Mouse (Mus musculus) brain, embryonic 18.5 days (tissue): Measurements from ENCODE around the gene Acot7.

ENCODE experiments used
- DNase-seq: peaks from one replicate; pipeline ENCODE4 v3.0.0-alpha.2; 2012; ENCODE audit warnings: low read depth, low spot score

Acot7 gene

DNA sequence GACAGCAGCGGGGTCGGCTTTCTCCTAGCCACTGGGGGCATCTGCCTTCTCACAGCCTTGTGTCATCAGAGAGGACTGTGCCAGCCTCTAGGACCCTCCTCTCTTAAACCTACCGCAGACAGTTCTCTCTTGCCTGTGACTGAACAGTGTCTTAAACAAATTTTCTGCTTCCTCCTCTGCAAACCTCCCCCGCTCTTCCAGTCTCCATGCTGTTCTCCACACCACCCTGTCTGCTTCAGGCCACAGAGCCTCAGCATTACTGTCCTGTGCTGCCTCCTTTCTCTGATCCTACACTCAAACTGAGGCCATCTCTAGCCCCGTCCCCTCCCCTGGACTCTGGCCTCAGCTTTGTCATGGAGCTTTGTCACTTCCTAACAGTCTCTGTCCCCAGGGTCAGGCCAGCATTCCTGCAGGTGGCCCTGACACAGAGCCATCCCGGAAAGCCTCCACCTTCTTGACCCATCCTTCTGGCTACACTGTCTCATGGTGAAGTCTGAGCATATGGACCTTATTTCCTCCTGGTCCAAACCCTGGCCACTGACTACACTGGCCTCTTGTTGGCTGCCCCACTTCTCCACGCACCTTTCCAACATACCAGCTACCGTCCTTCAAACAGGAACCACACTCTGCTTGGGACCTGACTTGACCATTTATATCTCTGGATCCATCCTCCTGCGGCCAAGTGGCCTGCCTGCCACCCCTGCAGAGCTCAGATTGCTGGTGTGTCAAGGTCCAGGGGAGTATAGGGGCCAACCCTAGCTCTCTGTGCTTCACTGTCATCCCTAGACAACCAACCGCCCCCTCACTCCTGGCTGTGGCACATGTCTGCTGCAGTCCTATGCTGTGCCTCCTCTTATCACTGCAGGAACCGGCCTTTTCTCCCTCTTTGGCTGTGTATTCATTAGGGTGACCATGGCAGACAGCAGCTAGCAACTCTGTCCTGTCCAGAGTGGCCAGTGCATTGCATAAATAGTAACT, 66.9 kb downstream of the Acot7 start:
- no peak for DNase-seq

GRCm38 (mm10) chr4:152246011-152246410, 68.1 kb downstream of the Acot7 start:
- DNase-seq = no peak

DNA sequence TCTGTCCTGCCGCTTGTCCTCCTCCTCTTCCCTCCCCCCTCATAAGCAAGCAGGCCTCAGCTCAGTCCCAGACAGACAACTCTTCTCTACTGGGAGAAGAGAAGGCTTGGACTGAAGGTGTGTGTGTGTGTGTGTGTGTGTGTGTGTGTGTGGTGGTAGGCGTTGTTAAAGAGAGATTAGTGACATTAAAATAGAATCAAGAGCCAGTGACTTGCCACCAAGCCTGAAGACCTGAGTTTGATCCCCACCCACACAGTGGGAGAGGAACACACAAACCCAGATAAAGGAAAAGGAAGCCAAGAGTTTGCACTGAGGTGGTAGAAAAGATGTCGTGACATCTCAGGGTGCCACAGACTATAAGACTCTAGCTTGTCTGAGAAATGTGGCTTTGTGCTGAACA, 69.3 kb downstream of the Acot7 start:
- DNase-seq = no peak

DNA sequence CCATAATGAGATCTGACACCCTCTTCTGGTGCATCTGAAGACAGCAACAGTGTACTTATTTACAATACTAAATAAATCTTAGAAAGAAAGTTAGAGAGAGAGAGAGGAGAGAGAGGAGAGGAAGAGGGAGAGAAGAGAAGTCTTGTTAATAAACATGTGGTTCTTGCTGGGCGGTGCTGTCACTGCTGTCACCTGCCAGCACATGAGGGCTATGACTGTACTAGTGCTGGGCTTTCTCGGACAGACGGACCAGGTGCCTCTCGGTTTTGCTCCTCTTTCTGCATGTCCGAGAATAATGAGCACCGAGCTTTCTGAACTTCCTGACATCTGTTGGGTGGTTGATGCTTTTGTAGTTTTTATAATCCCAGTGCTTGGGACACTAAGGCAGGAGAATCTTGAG, 72.7 kb downstream of the Acot7 start:
- DNase-seq = no peak

GRCm38 (mm10) chr4:152253183-152253759, 75.3 kb downstream of the Acot7 start:
- no peak for DNase-seq

GRCm38 (mm10) chr4:152257070-152257469, 79.1 kb downstream of the Acot7 start:
- no peak for DNase-seq

- DNase-seq = no peak
These were observed 82.5 kb downstream of the Acot7 start for GRCm38 (mm10) chr4:152260451-152260850.

DNA sequence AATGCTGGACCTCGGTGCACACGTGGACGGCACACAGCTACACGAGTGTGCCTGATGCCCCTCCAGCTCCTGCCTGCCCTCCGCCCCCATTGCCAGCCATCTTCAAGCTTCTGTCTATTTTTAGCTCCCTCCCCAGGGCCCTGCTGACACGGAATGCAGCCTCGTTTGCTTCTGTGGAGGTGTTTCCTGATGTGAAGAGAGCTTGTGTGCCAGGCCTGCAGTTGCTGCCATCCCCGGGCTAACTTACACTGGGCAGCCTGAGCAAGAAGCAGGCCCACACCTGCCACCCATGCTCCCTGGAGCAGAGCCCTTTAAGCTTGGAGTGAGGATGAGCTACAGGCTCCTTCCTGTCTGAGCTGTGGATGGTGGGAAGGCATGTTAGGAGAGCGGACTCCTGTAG, 84.3 kb downstream of the Acot7 start:
- no peak for DNase-seq

DNA sequence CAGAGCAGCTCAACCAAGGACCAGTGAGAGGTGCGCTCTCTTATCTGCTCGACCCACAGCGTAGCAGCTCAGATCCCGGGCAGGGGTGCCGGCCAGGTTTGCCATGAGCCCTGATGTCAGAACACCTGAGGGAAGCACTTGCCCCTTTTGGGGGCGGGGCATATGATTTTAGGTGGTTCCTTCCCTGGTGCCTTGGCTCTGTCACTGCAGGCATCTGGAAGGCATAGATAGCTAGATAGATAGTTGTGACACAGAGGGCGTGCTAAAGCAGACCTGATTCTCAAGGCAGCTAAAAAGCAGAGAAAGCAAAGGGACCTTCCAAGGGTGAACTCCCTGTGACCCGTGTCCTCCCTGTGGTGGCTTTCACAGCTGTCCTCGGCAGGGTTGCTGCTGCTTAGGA, 85.2 kb downstream of the Acot7 start:
- no peak for DNase-seq

DNA sequence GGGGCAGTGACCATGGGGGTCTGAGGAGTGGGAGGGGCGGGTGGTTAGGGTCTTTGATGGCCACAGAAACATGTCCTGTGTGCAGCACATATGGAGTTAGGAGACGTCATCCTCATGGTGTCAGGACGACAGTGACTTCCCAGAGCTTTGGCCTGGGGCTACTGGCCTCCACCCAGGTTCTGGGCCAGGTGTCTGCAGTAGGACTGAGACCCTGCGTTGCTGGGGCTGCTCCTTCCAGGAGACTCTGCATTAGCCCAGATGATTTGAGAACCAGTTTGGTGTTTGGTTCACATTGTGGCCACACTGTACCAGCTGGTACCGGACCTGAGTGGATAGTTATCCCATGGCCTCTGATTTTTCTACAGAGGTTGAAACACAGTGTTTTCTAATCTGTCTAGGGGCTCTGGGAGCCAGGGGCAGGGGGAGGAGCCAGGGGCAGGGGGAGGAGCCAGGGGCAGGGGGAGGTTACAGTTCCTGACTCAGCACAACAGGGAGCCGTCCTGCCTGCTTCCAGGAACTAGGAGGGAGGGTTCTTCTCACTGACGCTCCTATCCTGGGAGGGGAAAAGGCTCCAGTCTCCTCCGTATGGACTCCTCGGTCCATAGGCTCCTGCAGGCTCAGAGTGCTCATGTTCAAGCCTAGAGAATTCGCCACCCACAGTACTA, 85.7 kb downstream of the Acot7 start:
- no peak for DNase-seq

DNA sequence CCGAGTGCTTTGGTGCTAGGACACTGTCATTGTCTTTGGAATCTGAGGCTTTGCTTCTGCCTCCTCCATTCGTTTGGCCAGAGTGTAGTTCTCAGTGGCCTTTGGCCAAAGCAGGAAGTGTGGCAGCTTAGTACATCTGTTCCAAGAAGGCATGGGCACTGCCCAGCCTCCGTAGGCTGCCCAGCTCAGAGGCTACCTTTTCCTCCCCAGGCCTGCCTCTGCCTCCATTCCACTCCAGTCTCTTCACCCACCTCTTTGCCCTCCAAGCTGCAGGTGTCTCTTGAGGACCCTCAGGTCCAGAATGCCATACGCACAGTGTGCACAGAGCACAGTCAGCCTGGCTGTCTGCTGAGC, 86.2 kb downstream of the Acot7 start:
- no peak for DNase-seq

DNA sequence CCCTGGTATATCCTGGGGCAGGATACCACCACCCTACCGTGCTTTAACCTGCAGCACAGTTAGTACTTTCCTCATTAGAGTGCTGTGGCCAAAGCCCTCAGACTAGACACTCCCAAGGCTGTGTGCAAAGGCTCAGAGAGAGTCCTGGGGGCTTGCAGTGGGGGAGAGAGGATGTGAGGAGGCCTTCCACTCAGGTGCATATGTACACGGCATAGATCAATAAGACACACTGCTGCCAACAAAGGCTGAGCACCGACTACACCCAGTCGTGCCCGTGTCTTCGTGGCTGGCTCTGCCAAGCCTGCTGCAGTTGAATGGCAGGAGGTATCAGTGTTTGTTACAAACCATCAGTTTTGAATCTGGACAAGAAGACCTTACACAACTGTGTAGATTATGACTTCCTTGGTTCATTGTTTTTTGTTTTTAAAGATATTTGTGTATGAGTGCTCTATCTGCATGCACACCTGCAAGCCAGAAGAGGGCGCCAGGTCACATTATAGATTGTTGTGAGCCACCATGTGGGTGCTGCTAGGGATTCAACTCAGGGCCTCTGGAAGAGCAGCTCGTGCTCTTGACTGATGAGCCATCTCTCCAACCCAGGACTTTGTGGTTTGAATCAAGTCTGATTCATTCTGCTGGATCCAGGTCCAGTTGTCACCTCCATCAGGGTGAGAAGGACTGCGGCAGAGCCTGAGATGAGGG, 87.1 kb downstream of the Acot7 start:
- DNase-seq = no peak

DNA sequence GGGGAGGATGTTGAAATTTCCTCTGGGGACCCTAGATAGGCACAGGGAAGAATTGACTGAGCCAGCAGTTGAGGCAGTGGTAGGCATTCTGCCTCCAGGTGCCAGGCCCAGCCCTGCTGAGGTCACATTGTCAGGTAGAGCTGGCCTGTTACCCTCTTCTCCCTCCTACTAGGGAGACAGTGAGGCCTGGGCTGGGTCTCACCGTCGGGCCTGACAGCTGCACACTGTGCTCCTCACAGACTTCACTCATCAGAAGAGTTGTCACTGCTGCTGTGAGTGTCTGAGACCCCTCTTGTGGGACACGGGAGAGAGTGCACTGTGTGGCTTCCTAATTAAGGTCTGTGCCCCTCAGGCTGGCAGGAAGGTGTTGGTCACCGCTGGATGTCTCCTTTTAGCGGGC, 87.9 kb downstream of the Acot7 start:
- no peak for DNase-seq

GRCm38 (mm10) chr4:152266236-152266895, 88.4 kb downstream of the Acot7 start:
- DNase-seq = no peak

- no peak for DNase-seq
These were observed 89.9 kb downstream of the Acot7 start for GRCm38 (mm10) chr4:152267748-152268369.

- DNase-seq = no peak
These were observed 92.0 kb downstream of the Acot7 start for GRCm38 (mm10) chr4:152269967-152270366.

DNA sequence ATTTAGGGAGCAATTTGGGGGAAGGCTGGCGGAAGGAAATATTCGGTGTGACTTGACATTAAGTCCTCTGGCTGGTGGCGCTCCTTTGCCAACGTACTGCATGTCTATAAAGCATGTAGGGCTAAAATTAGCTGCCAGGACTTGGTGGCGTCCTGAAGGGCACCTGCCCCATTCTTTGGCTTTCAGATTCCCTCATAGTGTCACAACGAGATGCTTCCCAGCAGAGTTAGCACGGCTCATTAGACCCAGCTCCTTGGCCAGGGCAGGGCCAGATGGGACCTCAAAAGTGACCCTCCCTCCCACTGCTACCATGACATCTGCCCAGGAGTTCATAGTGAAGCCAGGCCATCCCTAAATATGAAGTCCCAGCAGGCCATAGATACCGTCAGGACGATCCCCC, 92.7 kb downstream of the Acot7 start:
- no peak for DNase-seq

GRCm38 (mm10) chr4:152271334-152271733, 93.4 kb downstream of the Acot7 start:
- DNase-seq = no peak

DNA sequence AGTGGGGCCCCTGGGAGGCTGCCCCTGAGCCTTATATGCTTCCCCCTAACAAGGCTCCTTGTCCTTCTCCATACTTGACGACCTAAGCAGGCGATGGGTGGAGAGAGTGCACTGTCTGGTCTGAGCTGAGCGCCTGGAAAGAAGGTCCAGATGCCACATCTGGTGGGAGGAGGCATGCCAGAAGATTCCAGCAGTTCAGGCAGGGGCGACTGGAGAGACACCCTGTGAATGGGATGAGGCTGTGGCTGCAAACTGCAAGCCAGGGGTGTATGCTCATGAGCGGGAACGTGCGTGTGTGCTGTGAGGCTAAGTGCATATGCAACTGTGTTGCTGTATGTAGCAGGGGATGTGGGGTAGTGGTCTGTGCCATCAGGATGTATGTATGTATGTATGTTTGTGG, 94.1 kb downstream of the Acot7 start:
- DNase-seq = no peak

GRCm38 (mm10) chr4:152272449-152273049, 94.6 kb downstream of the Acot7 start:
- no peak for DNase-seq

GRCm38 (mm10) chr4:152273191-152273590, 95.3 kb downstream of the Acot7 start:
- DNase-seq = no peak
